In genomic region chr3:62604047-62604391, GRCm38 (mm10) we compare ENCODE assay signal across 11 mouse cellular contexts. TPM values are rescaled to one million over a fixed set of nuclear protein-coding genes. Genes with fewer than 3 reads are reported as not detected.
DNase-seq lines count a peak whose midpoint lies in the region; ATAC-seq lines count a peak whose summit lies in the region.
"Had no signal": no experiment of that assay in that cellular context is flagged by ENCODE, and none has a peak within 500 bp of the region (broad histone marks: within the 10 kb centered on the region; RNA-seq: fewer than 3 reads in every experiment).

No protein-coding gene starts in this region.

- no peak overlapping the region for H3K27ac ChIP-seq in kidney, embryonic 15.5 days
- no peak overlapping the region for H3K27ac ChIP-seq in embryonic facial prominence, embryonic 13.5 days
- H3K27ac ChIP-seq in intestine, embryonic 15.5 days, result no peak overlapping the region
- no peak overlapping the region for H3K27ac ChIP-seq in neural tube, embryonic 11.5 days (ENCODE audit: low read depth, low read length)

- 16% methylated on average over 10 of the region's 10 CpGs for WGBS in kidney, embryonic 15.5 days
- WGBS in embryonic facial prominence, embryonic 13.5 days, result 14% methylated on average over 10 of the region's 10 CpGs
- 13% methylated on average over 10 of the region's 10 CpGs for WGBS in intestine, embryonic 15.5 days
- 21% methylated on average over 10 of the region's 10 CpGs for WGBS in neural tube, embryonic 11.5 days

- no peaks in the 10 kb centered on the region for H3K36me3 ChIP-seq in kidney, embryonic 15.5 days
- no peaks in the 10 kb centered on the region for H3K36me3 ChIP-seq in embryonic facial prominence, embryonic 13.5 days
- H3K36me3 ChIP-seq in intestine, embryonic 15.5 days, result no peaks in the 10 kb centered on the region
- H3K36me3 ChIP-seq in neural tube, embryonic 11.5 days (ENCODE audit: control insufficient read depth, insufficient read depth, low read length), result no peaks in the 10 kb centered on the region

- H3K4me1 ChIP-seq in kidney, embryonic 15.5 days, result 0 out of 2 replicates have a peak, but pooled peaks cover 3% of the 10 kb centered on the region
- peaks cover 9% of the 10 kb centered on the region for H3K4me1 ChIP-seq in embryonic facial prominence, embryonic 13.5 days
- H3K4me1 ChIP-seq in intestine, embryonic 15.5 days (replicated peaks), result peaks cover 4% of the 10 kb centered on the region; the same call in 1 of the 2 replicates
- no peaks in the 10 kb centered on the region for H3K4me1 ChIP-seq in neural tube, embryonic 11.5 days (ENCODE audit: control insufficient read depth, insufficient read depth, low read length)

- H3K9me3 ChIP-seq in kidney, embryonic 15.5 days (replicated peaks), result no peaks in the 10 kb centered on the region
- no peaks in the 10 kb centered on the region for H3K9me3 ChIP-seq in embryonic facial prominence, embryonic 13.5 days
- H3K9me3 ChIP-seq in intestine, embryonic 15.5 days, result no peaks in the 10 kb centered on the region
- H3K9me3 ChIP-seq in neural tube, embryonic 11.5 days (ENCODE audit: control insufficient read depth, low read length), result no peaks in the 10 kb centered on the region

- H3K4me3 ChIP-seq in kidney, embryonic 15.5 days (replicated peaks), result peak overlapping the region; percentile 36
- H3K4me3 ChIP-seq in embryonic facial prominence, embryonic 13.5 days, result peak overlapping the region; percentile 48
- H3K4me3 ChIP-seq in intestine, embryonic 15.5 days (replicated peaks), result peak overlapping the region; percentile 38
- H3K4me3 ChIP-seq in neural tube, embryonic 11.5 days (ENCODE audit: low read depth, low read length), result peak overlapping the region; percentile 48

- no peak overlapping the region for H3K9ac ChIP-seq in kidney, embryonic 15.5 days
- H3K9ac ChIP-seq in embryonic facial prominence, embryonic 13.5 days, result peak overlapping the region; percentile 65
- no peak overlapping the region for H3K9ac ChIP-seq in intestine, embryonic 15.5 days
- H3K9ac ChIP-seq in neural tube, embryonic 11.5 days (ENCODE audit: low read length), result no peak overlapping the region; the same call in 1 of the 2 replicates

- H3K4me2 ChIP-seq in kidney, embryonic 15.5 days, result peak overlapping the region; percentile 69
- H3K4me2 ChIP-seq in embryonic facial prominence, embryonic 13.5 days, result peak overlapping the region; percentile 82
- H3K4me2 ChIP-seq in intestine, embryonic 15.5 days (replicated peaks), result peak overlapping the region; percentile 86
- peak overlapping the region; percentile 92 for H3K4me2 ChIP-seq in neural tube, embryonic 11.5 days (ENCODE audit: low read depth)

- no peak for DNase-seq in kidney, adult 9 months
- no peak for DNase-seq in neural tube, embryonic 11.5 days (ENCODE audit: low spot score)
- DNase-seq in adrenal gland, postnatal 14 days, result no peak
- DNase-seq in yolk sac, embryonic 10.5 days (ENCODE audit: low spot score), result no peak
- no peak for DNase-seq in adrenal gland, adult (ENCODE audit: inconsistent age in 2 of 2, low spot score in 1 of 2)
- DNase-seq: cerebellum, adult 18-20 months; kidney, postnatal 14 days; thymus, postnatal 36 days had no signal

- H3K27me3 ChIP-seq in kidney, embryonic 15.5 days, result peaks cover 25% of the 10 kb centered on the region
- H3K27me3 ChIP-seq in embryonic facial prominence, embryonic 13.5 days, result peaks cover 23% of the 10 kb centered on the region
- peaks cover 4% of the 10 kb centered on the region; the same call in 1 of the 2 replicates for H3K27me3 ChIP-seq in intestine, embryonic 15.5 days (replicated peaks)
- no peaks in the 10 kb centered on the region for H3K27me3 ChIP-seq in neural tube, embryonic 11.5 days (ENCODE audit: control insufficient read depth, insufficient read depth, low read length)

- no peak for ATAC-seq in kidney, embryonic 15.5 days (replicated peaks; ENCODE audit: low FRiP score)
- no peak for ATAC-seq in embryonic facial prominence, embryonic 13.5 days (ENCODE audit: insufficient number of reproducible peaks, insufficient read depth, low FRiP score, low TSS enrichment, low read depth)
- ATAC-seq in intestine, embryonic 15.5 days, result no peak
- ATAC-seq in neural tube, embryonic 11.5 days (ENCODE audit: insufficient read depth, low FRiP score, low TSS enrichment), result peak; percentile 42

RNA-seq across cellular contexts. Expression of gene Gpr149, which starts 0.9 kb away (rescaled TPM):
- 0.05 TPM in 1 of 2 replicates, not detected in the other for polyA plus RNA-seq in kidney, embryonic 15.5 days (2015; fragmentation: Nextera tagmentation; extraction: Ambion mirVana)
- 0.30 and 1.2 TPM in 2 replicates for polyA plus RNA-seq in embryonic facial prominence, embryonic 13.5 days (2015; fragmentation: Nextera tagmentation; extraction: Ambion mirVana)
- polyA plus RNA-seq in intestine, embryonic 15.5 days (2015; fragmentation: Nextera tagmentation; extraction: Ambion mirVana), result 0.13 and 0.24 TPM in 2 replicates
- 0.34 and 0.56 TPM in 2 replicates for polyA plus RNA-seq in neural tube, embryonic 11.5 days (2014; fragmentation: Nextera tagmentation; extraction: Ambion mirVana)
- total RNA-seq in adrenal gland, postnatal 14 days (2021), result not detected in 2 replicates
